Mouse (Mus musculus): ENCODE results near the gene Rnf224. TPM values are rescaled to one million over a fixed set of nuclear protein-coding genes. Genes with fewer than 3 reads are reported as not detected.

Rnf224 gene
- polyA plus RNA-seq, 1 experiment from 2014 or later: not detected

Other genes starting within 250 kb of the Rnf224 start
- 108 and 115 TPM in 2 replicates for gene Nsmf, start 182.4 kb downstream of the Rnf224 start, polyA plus RNA-seq (2016; fragmentation: Nextera tagmentation; extraction: Ambion mirVana)
- not detected in 2 replicates for gene Entpd8, start 156.5 kb downstream of the Rnf224 start, polyA plus RNA-seq (2016; fragmentation: Nextera tagmentation; extraction: Ambion mirVana)
- gene Noxa1, start 141.6 kb downstream of the Rnf224 start, polyA plus RNA-seq (2016; fragmentation: Nextera tagmentation; extraction: Ambion mirVana): 0.14 and 0.22 TPM in 2 replicates
- 70.9 and 76.4 TPM in 2 replicates for gene Nrarp, start 56.0 kb downstream of the Rnf224 start, polyA plus RNA-seq (2016; fragmentation: Nextera tagmentation; extraction: Ambion mirVana)
- 1.8 and 2.4 TPM in 2 replicates for gene Tor4a, start 39.9 kb downstream of the Rnf224 start, polyA plus RNA-seq (2016; fragmentation: Nextera tagmentation; extraction: Ambion mirVana)
- gene Nelfb, start 25.3 kb downstream of the Rnf224 start, polyA plus RNA-seq (2016; fragmentation: Nextera tagmentation; extraction: Ambion mirVana): 107 and 117 TPM in 2 replicates
- not detected in 2 replicates for gene Stpg3, start 22.1 kb downstream of the Rnf224 start, polyA plus RNA-seq (2016; fragmentation: Nextera tagmentation; extraction: Ambion mirVana)
- gene Fam166a, start 18.0 kb downstream of the Rnf224 start, polyA plus RNA-seq (2016; fragmentation: Nextera tagmentation; extraction: Ambion mirVana): 0.19 TPM in 1 of 2 replicates, not detected in the other
- 391 and 416 TPM in 2 replicates for gene Tubb4b, start 12.1 kb downstream of the Rnf224 start, polyA plus RNA-seq (2016; fragmentation: Nextera tagmentation; extraction: Ambion mirVana)
- not detected in 2 replicates for gene Slc34a3, start 2.4 kb downstream of the Rnf224 start, polyA plus RNA-seq (2016; fragmentation: Nextera tagmentation; extraction: Ambion mirVana)
- gene Rnf208, start 5.5 kb upstream of the Rnf224 start, polyA plus RNA-seq (2016; fragmentation: Nextera tagmentation; extraction: Ambion mirVana): 37.8 and 40.5 TPM in 2 replicates
- not detected in 2 replicates for gene Cysrt1, start 5.7 kb upstream of the Rnf224 start, polyA plus RNA-seq (2016; fragmentation: Nextera tagmentation; extraction: Ambion mirVana)
- gene AL732309.1, start 10.1 kb upstream of the Rnf224 start, polyA plus RNA-seq (2016; fragmentation: Nextera tagmentation; extraction: Ambion mirVana): 3.5 and 6.2 TPM in 2 replicates
- 16.5 and 18.6 TPM in 2 replicates for gene Tmem203, start 18.7 kb upstream of the Rnf224 start, polyA plus RNA-seq (2016; fragmentation: Nextera tagmentation; extraction: Ambion mirVana)
- gene Tprn, start 25.8 kb upstream of the Rnf224 start, polyA plus RNA-seq (2016; fragmentation: Nextera tagmentation; extraction: Ambion mirVana): 13.2 and 14.9 TPM in 2 replicates
- gene Ssna1, start 35.7 kb upstream of the Rnf224 start, polyA plus RNA-seq (2016; fragmentation: Nextera tagmentation; extraction: Ambion mirVana): 195 and 201 TPM in 2 replicates
- gene Anapc2, start 35.7 kb upstream of the Rnf224 start, polyA plus RNA-seq (2016; fragmentation: Nextera tagmentation; extraction: Ambion mirVana): 147 and 152 TPM in 2 replicates
- not detected in 2 replicates for gene Tmem210, start 51.4 kb upstream of the Rnf224 start, polyA plus RNA-seq (2016; fragmentation: Nextera tagmentation; extraction: Ambion mirVana)
- gene Lrrc26, start 53.1 kb upstream of the Rnf224 start, polyA plus RNA-seq (2016; fragmentation: Nextera tagmentation; extraction: Ambion mirVana): not detected in 2 replicates
- gene Grin1, start 82.4 kb upstream of the Rnf224 start, polyA plus RNA-seq (2016; fragmentation: Nextera tagmentation; extraction: Ambion mirVana): 6.3 and 6.9 TPM in 2 replicates
- 73.5 and 78.8 TPM in 2 replicates for gene Man1b1, start 95.6 kb upstream of the Rnf224 start, polyA plus RNA-seq (2016; fragmentation: Nextera tagmentation; extraction: Ambion mirVana)
- 21.9 and 23.5 TPM in 2 replicates for gene Dpp7, start 119.6 kb upstream of the Rnf224 start, polyA plus RNA-seq (2016; fragmentation: Nextera tagmentation; extraction: Ambion mirVana)
- 5.7 and 7.9 TPM in 2 replicates for gene Uap1l1, start 128.9 kb upstream of the Rnf224 start, polyA plus RNA-seq (2016; fragmentation: Nextera tagmentation; extraction: Ambion mirVana)
- gene Sapcd2, start 135.5 kb upstream of the Rnf224 start, polyA plus RNA-seq (2016; fragmentation: Nextera tagmentation; extraction: Ambion mirVana): 31.9 and 41.4 TPM in 2 replicates
- 0.22 and 0.46 TPM in 2 replicates for gene Entpd2, start 159.1 kb upstream of the Rnf224 start, polyA plus RNA-seq (2016; fragmentation: Nextera tagmentation; extraction: Ambion mirVana)
- 216 and 225 TPM in 2 replicates for gene Npdc1, start 162.6 kb upstream of the Rnf224 start, polyA plus RNA-seq (2016; fragmentation: Nextera tagmentation; extraction: Ambion mirVana)
- 0.53 TPM in 1 of 2 replicates, not detected in the other for gene Fut7, start 186.5 kb upstream of the Rnf224 start, polyA plus RNA-seq (2016; fragmentation: Nextera tagmentation; extraction: Ambion mirVana)
- 10.1 and 10.6 TPM in 2 replicates for gene Abca2, start 191.9 kb upstream of the Rnf224 start, polyA plus RNA-seq (2016; fragmentation: Nextera tagmentation; extraction: Ambion mirVana)
- 2.3 and 2.4 TPM in 2 replicates for gene Clic3, start 220.1 kb upstream of the Rnf224 start, polyA plus RNA-seq (2016; fragmentation: Nextera tagmentation; extraction: Ambion mirVana)
- gene Paxx, start 224.3 kb upstream of the Rnf224 start, polyA plus RNA-seq (2016; fragmentation: Nextera tagmentation; extraction: Ambion mirVana): 41.6 and 49.4 TPM in 2 replicates
- gene Ptgds, start 233.3 kb upstream of the Rnf224 start, polyA plus RNA-seq (2016; fragmentation: Nextera tagmentation; extraction: Ambion mirVana): 2.8 and 3.0 TPM in 2 replicates

Data from hindbrain, embryonic 12.5 days (tissue).